Comparison of ENCODE assay signal across 17 mouse cellular contexts in genomic region chr1:191179846-191180245, GRCm38 (mm10). TPM values are rescaled to one million over a fixed set of nuclear protein-coding genes. Genes with fewer than 3 reads are reported as not detected.
A peak's percentile ranks its signal among the peaks of the same experiment; 100 is the strongest.
DNase-seq lines count a peak whose midpoint lies in the region; ATAC-seq lines count a peak whose summit lies in the region.
"Had no signal": no experiment of that assay in that cellular context is flagged by ENCODE, and none has a peak within 500 bp of the region (broad histone marks: within the 10 kb centered on the region; RNA-seq: fewer than 3 reads in every experiment).

No protein-coding gene starts in this region.

- peaks cover 15% of the 10 kb centered on the region for H3K27me3 ChIP-seq in heart, embryonic 10.5 days (ENCODE audit: insufficient read depth, poor library complexity, severe bottlenecking)
- H3K27me3 ChIP-seq in limb, embryonic 12.5 days = peaks cover 55% of the 10 kb centered on the region
- peaks cover 47% of the 10 kb centered on the region for H3K27me3 ChIP-seq in limb, embryonic 10.5 days (ENCODE audit: low read depth, poor library complexity, severe bottlenecking)

- H3K4me1 ChIP-seq in heart, embryonic 10.5 days = peaks cover 52% of the 10 kb centered on the region
- peaks cover 63% of the 10 kb centered on the region for H3K4me1 ChIP-seq in limb, embryonic 12.5 days (replicated peaks)
- H3K4me1 ChIP-seq in limb, embryonic 10.5 days = peaks cover 61% of the 10 kb centered on the region

- H3K36me3 ChIP-seq in heart, embryonic 10.5 days = peaks cover 13% of the 10 kb centered on the region; the same call in 1 of the 2 replicates
- no peaks in the 10 kb centered on the region for H3K36me3 ChIP-seq in limb, embryonic 12.5 days
- no peaks in the 10 kb centered on the region for H3K36me3 ChIP-seq in limb, embryonic 10.5 days
- H3K36me3 ChIP-seq: embryonic facial prominence, embryonic 12.5 days; forebrain, embryonic 10.5 days had no signal

- peak overlapping the region; percentile 30; the same call in 1 of the 2 replicates for H3K27ac ChIP-seq in heart, embryonic 10.5 days
- no peak overlapping the region for H3K27ac ChIP-seq in limb, embryonic 12.5 days
- no peak overlapping the region; the same call in 1 of the 2 replicates for H3K27ac ChIP-seq in limb, embryonic 10.5 days
- H3K27ac ChIP-seq: embryonic facial prominence, embryonic 12.5 days; forebrain, embryonic 10.5 days had no signal

- WGBS in heart, embryonic 10.5 days = 18% methylated on average over 2 of the region's 2 CpGs
- WGBS in limb, embryonic 12.5 days = 13% methylated on average over 2 of the region's 2 CpGs
- 34% methylated on average over 2 of the region's 2 CpGs for WGBS in limb, embryonic 10.5 days

- DNase-seq in heart, embryonic 10.5 days (ENCODE audit: low spot score) = no peak
- DNase-seq in heart, adult 9 months (ENCODE audit: low spot score in 2 of 2) = no peak
- DNase-seq in limb, embryonic 10.5 days (ENCODE audit: low spot score) = no peak
- DNase-seq in ZHBTc4 (ENCODE audit: low read depth, low spot score) = peak; percentile 41
- DNase-seq in mesoderm, embryonic 11.5 days (ENCODE audit: low read depth, low spot score) = peak; percentile 46
- no peak for DNase-seq in layer of hippocampus, postnatal 14 days (ENCODE audit: low spot score in 2 of 2)
- no peak for DNase-seq in urinary bladder, adult 2 months (ENCODE audit: low spot score)
- DNase-seq: cerebellum, adult 9-10 months; thymus, adult 18-20 months had no signal

- H3K9ac ChIP-seq in limb, embryonic 12.5 days (replicated peaks) = no peak overlapping the region
- H3K9ac ChIP-seq: embryonic facial prominence, embryonic 12.5 days had no signal

- no peaks in the 10 kb centered on the region for H3K9me3 ChIP-seq in heart, embryonic 10.5 days
- H3K9me3 ChIP-seq in limb, embryonic 12.5 days = no peaks in the 10 kb centered on the region
- H3K9me3 ChIP-seq in limb, embryonic 10.5 days (replicated peaks) = no peaks in the 10 kb centered on the region
- H3K9me3 ChIP-seq: embryonic facial prominence, embryonic 12.5 days; forebrain, embryonic 10.5 days had no signal

- ATAC-seq in limb, embryonic 12.5 days (ENCODE audit: insufficient number of reproducible peaks, insufficient read depth, low FRiP score, low TSS enrichment, low read depth) = no peak

- H3K4me3 ChIP-seq in heart, embryonic 10.5 days = no peak overlapping the region
- no peak overlapping the region for H3K4me3 ChIP-seq in limb, embryonic 12.5 days (replicated peaks)
- H3K4me3 ChIP-seq in limb, embryonic 10.5 days = no peak overlapping the region
- H3K4me3 ChIP-seq: embryonic facial prominence, embryonic 12.5 days; forebrain, embryonic 10.5 days had no signal

- H3K4me2 ChIP-seq in limb, embryonic 12.5 days = 0 out of 2 replicates have a peak overlapping the region, but pooled peaks have one; percentile 17
- H3K4me2 ChIP-seq: embryonic facial prominence, embryonic 12.5 days had no signal

RNA-seq across cellular contexts. Expression of gene Fam71a, which starts 15.2 kb away (rescaled TPM):
- not detected in 2 replicates for polyA plus RNA-seq in heart, embryonic 10.5 days (2016; fragmentation: Nextera tagmentation; extraction: Ambion mirVana)
- polyA plus RNA-seq in limb, embryonic 12.5 days (2016; fragmentation: Nextera tagmentation; extraction: Ambion mirVana) = not detected in 2 replicates
- polyA plus RNA-seq in limb, embryonic 10.5 days (2016; fragmentation: Nextera tagmentation; extraction: Ambion mirVana) = not detected in 2 replicates
- total RNA-seq in layer of hippocampus, postnatal 14 days (2021) = not detected
- polyA plus RNA-seq in urinary bladder, adult 2 months (2012; rRNA removed) = not detected in 2 replicates
- total RNA-seq: layer of hippocampus, postnatal 10 days; MEL had no signal
- polyA plus RNA-seq: brain, embryonic 14.5 days; C2C12; embryonic facial prominence, embryonic 12.5 days; forebrain, embryonic 10.5 days; limb, embryonic 11.5 days had no signal

RNA-seq across cellular contexts. Expression of gene Atf3, which starts 38.0 kb away (rescaled TPM):
- polyA plus RNA-seq in heart, embryonic 10.5 days (2016; fragmentation: Nextera tagmentation; extraction: Ambion mirVana) = 8.0 and 13.5 TPM in 2 replicates
- 1.9 and 2.9 TPM in 2 replicates for polyA plus RNA-seq in limb, embryonic 12.5 days (2016; fragmentation: Nextera tagmentation; extraction: Ambion mirVana)
- 1.8 and 2.8 TPM in 2 replicates for polyA plus RNA-seq in limb, embryonic 10.5 days (2016; fragmentation: Nextera tagmentation; extraction: Ambion mirVana)
- under 1 TPM; 0.79 to 0.90 TPM for total RNA-seq in layer of hippocampus, postnatal 14 days (2021)
- 4.6 and 9.8 TPM in 2 replicates for polyA plus RNA-seq in urinary bladder, adult 2 months (2012; rRNA removed)

Comparison
In these comparisons a context has a peak if more than half of its experiments do, and no peak if none do; other contexts are left out.
1. DNase-seq: peak in ZHBTc4 (single experiment) and mesoderm, embryonic 11.5 days (single experiment); none in heart, embryonic 10.5 days (single experiment), heart, adult 9 months (0 of 2), limb, embryonic 10.5 days (single experiment), layer of hippocampus, postnatal 14 days (0 of 2) and urinary bladder, adult 2 months (single experiment).